ENCODE assay signal across 15 mouse cellular contexts in genomic region chr2:126495832-126496695, GRCm38 (mm10). TPM values are rescaled to one million over a fixed set of nuclear protein-coding genes. Genes with fewer than 3 reads are reported as not detected.
DNase-seq lines count a peak whose midpoint lies in the region; ATAC-seq lines count a peak whose summit lies in the region.
"Had no signal": no experiment of that assay in that cellular context is flagged by ENCODE, and none has a peak within 500 bp of the region (broad histone marks: within the 10 kb centered on the region; RNA-seq: fewer than 3 reads in every experiment).

No protein-coding gene starts in this region.

- DNase-seq in T-cell, adult 2 months (ENCODE audit: low spot score): peak; percentile 74
- DNase-seq in thymus, postnatal 36 days: peak; percentile 35 to 50
- no peak for DNase-seq in retina, postnatal 1 day
- DNase-seq in kidney, postnatal 36 days: no peak
- DNase-seq: cerebellum, postnatal 14 days; heart, postnatal 36 days; kidney, adult 18-20 months; spleen, adult 18-20 months had no signal

- H3K36me3 ChIP-seq in neural tube, embryonic 12.5 days: no peaks in the 10 kb centered on the region
- no peaks in the 10 kb centered on the region for H3K36me3 ChIP-seq in neural tube, embryonic 15.5 days
- H3K36me3 ChIP-seq: embryonic facial prominence, embryonic 13.5 days; forebrain, embryonic 12.5 days; limb, embryonic 10.5 days; liver, embryonic 15.5 days had no signal

- 87% methylated on average over 14 of the region's 14 CpGs for WGBS in neural tube, embryonic 12.5 days
- 77% methylated on average over 14 of the region's 14 CpGs for WGBS in neural tube, embryonic 15.5 days

- no peak overlapping the region for H3K4me3 ChIP-seq in neural tube, embryonic 12.5 days
- H3K4me3 ChIP-seq in neural tube, embryonic 15.5 days (replicated peaks): no peak overlapping the region
- H3K4me3 ChIP-seq: embryonic facial prominence, embryonic 13.5 days; forebrain, embryonic 12.5 days; limb, embryonic 10.5 days; liver, embryonic 15.5 days had no signal

- H3K9me3 ChIP-seq in neural tube, embryonic 12.5 days: no peaks in the 10 kb centered on the region
- H3K9me3 ChIP-seq in neural tube, embryonic 15.5 days (replicated peaks): no peaks in the 10 kb centered on the region
- H3K9me3 ChIP-seq: embryonic facial prominence, embryonic 13.5 days; forebrain, embryonic 12.5 days; limb, embryonic 10.5 days; liver, embryonic 15.5 days had no signal

- H3K4me2 ChIP-seq in neural tube, embryonic 12.5 days (replicated peaks): no peak overlapping the region
- H3K4me2 ChIP-seq in neural tube, embryonic 15.5 days: no peak overlapping the region
- H3K4me2 ChIP-seq: embryonic facial prominence, embryonic 13.5 days; forebrain, embryonic 12.5 days had no signal

- ATAC-seq in neural tube, embryonic 12.5 days (ENCODE audit: low FRiP score, low read depth): 0 out of 2 replicates have a peak, but pooled peaks have one; percentile 21
- ATAC-seq in neural tube, embryonic 15.5 days (ENCODE audit: low FRiP score): no peak
- ATAC-seq in megakaryocyte progenitor cell, adult 5-6 weeks (replicated peaks; ENCODE audit: poor library complexity): peak; percentile 26

- no peak overlapping the region for H3K27ac ChIP-seq in neural tube, embryonic 12.5 days
- no peak overlapping the region for H3K27ac ChIP-seq in neural tube, embryonic 15.5 days (replicated peaks)
- H3K27ac ChIP-seq: embryonic facial prominence, embryonic 13.5 days; forebrain, embryonic 12.5 days; limb, embryonic 10.5 days; liver, embryonic 15.5 days had no signal

- H3K27me3 ChIP-seq in neural tube, embryonic 12.5 days (replicated peaks): no peaks in the 10 kb centered on the region
- no peaks in the 10 kb centered on the region for H3K27me3 ChIP-seq in neural tube, embryonic 15.5 days (replicated peaks)
- H3K27me3 ChIP-seq: embryonic facial prominence, embryonic 13.5 days; forebrain, embryonic 12.5 days; liver, embryonic 15.5 days had no signal

- H3K9ac ChIP-seq in neural tube, embryonic 12.5 days: no peak overlapping the region
- no peak overlapping the region for H3K9ac ChIP-seq in neural tube, embryonic 15.5 days (replicated peaks)
- H3K9ac ChIP-seq: embryonic facial prominence, embryonic 13.5 days; forebrain, embryonic 12.5 days; liver, embryonic 15.5 days had no signal

- no peaks in the 10 kb centered on the region for H3K4me1 ChIP-seq in neural tube, embryonic 12.5 days
- peaks cover 5% of the 10 kb centered on the region; the same call in 1 of the 2 replicates for H3K4me1 ChIP-seq in neural tube, embryonic 15.5 days
- H3K4me1 ChIP-seq: embryonic facial prominence, embryonic 13.5 days; forebrain, embryonic 12.5 days; limb, embryonic 10.5 days had no signal

RNA-seq across cellular contexts. Expression of gene Atp8b4, which starts 4.4 kb away (rescaled TPM):
- polyA plus RNA-seq in neural tube, embryonic 12.5 days (2016; fragmentation: Nextera tagmentation; extraction: Ambion mirVana): 0.11 and 0.19 TPM in 2 replicates
- polyA plus RNA-seq in neural tube, embryonic 15.5 days (2015; fragmentation: Nextera tagmentation; extraction: Ambion mirVana): 0.08 and 3.3 TPM in 2 replicates
- 276 and 297 TPM in 2 replicates for total RNA-seq in megakaryocyte progenitor cell, adult 5-6 weeks (2015)
- total RNA-seq in megakaryocyte progenitor cell, adult 5-6 weeks (2017): 305 and 319 TPM in 2 replicates

RNA-seq across cellular contexts. Expression of gene Slc27a2, which starts 56.1 kb away (rescaled TPM):
- polyA plus RNA-seq in neural tube, embryonic 12.5 days (2016; fragmentation: Nextera tagmentation; extraction: Ambion mirVana): 1.8 and 1.9 TPM in 2 replicates
- polyA plus RNA-seq in neural tube, embryonic 15.5 days (2015; fragmentation: Nextera tagmentation; extraction: Ambion mirVana): 10.7 and 11.3 TPM in 2 replicates
- 0.10 TPM in 1 of 2 replicates, not detected in the other for total RNA-seq in megakaryocyte progenitor cell, adult 5-6 weeks (2015)
- 0.04 and 0.54 TPM in 2 replicates for total RNA-seq in megakaryocyte progenitor cell, adult 5-6 weeks (2017)

Comparison
In these comparisons a context has a peak if more than half of its experiments do, and no peak if none do; other contexts are left out.
1. DNase-seq: peak in T-cell, adult 2 months (single experiment) and thymus, postnatal 36 days (2 of 2); none in retina, postnatal 1 day (single experiment) and kidney, postnatal 36 days (0 of 2).